Mouse (Mus musculus): ENCODE measurements around the gene Igsf11.

DNA sequence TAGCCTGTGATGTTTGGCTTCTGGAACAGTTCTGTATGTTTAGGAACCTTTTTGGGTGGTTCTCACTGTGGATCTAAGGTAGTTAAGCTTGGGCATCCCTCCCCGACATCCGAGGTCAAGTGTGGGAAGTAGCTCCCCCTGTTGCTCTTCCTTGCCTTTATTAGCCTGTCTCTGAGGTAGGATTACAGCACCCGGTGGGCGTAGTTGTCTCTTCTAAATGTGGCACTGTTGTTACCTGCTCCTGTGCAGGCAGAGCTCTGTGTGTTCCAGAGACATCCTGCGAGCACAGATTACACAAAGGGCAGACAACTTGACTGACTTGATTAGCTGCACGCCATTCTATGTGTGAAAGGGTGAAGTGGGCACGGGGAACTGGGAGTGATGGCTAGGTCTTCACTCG is 68.1 kb downstream of the Igsf11 start:
- no peak for TF ChIP-seq CTCF (IDR thresholded peaks at IDR 0.05; ENCODE audit: insufficient read depth, low read depth, low read length)
- TF ChIP-seq POLR2A (IDR thresholded peaks at IDR 0.05; ENCODE audit: insufficient read depth, low read depth, low read length) = no peak

All from olfactory bulb, adult 2 months (tissue).